Mouse (Mus musculus) lung, adult 2 months (tissue): ENCODE results near the gene Riox1.

ENCODE experiments used
- CTCF ChIP-seq: fragments of 200-500 bp; IDR thresholded peaks from 2 replicates; pipeline ENCODE4 v1.5.1; 2011; ENCODE audit warnings: mild to moderate bottlenecking, low read length, control low read depth; ENCODE audit not compliant: insufficient read depth
- POLR2A ChIP-seq: fragments of 200-500 bp; IDR thresholded peaks from 2 replicates; pipeline ENCODE4 v1.6.1; 2011; ENCODE audit warnings: low read depth, mild to moderate bottlenecking, control low read depth, low read length, borderline replicate concordance; ENCODE audit errors: extremely low read depth

DNA sequence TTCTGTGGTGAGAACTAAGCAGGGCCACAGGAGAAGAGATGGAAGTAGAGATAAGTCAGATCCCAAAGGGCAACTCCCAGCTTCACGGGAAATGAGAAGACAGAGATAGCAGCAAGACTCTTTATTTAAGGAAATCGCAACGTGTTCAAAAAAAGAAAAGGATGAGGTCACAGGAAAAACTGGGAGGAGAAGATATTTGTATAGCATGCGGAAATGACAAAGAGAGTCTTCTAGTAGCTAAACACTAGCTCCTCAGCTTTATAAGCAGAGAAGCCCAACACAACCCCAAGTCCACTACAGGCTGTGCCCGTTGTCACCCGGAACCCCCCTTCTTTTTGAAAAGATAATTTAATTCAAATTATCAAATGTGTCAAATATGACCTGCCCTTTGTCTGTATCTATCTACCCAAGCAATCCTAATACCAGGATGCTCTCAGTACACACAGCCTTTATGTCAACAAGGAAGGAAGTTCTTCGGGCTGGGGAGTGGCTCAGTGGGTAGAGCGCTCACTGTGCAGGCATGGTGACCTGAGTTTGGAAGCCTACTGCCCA lies 3.1 kb upstream of the Riox1 start:
- TF ChIP-seq POLR2A: no peak
- no peak for TF ChIP-seq CTCF
